ENCODE assay signal across 21 mouse cellular contexts in genomic region chr10:100043748-100044147, GRCm38 (mm10). TPM values are rescaled to one million over a fixed set of nuclear protein-coding genes. Genes with fewer than 3 reads are reported as not detected.
DNase-seq lines count a peak whose midpoint lies in the region; ATAC-seq and TF ChIP-seq lines count a peak whose summit lies in the region.
"Had no signal": no experiment of that assay in that cellular context is flagged by ENCODE, and none has a peak within 500 bp of the region (broad histone marks: within the 10 kb centered on the region; RNA-seq: fewer than 3 reads in every experiment).

No protein-coding gene starts in this region.

- TF ChIP-seq CTCF in intestine, postnatal 0 days (IDR thresholded peaks at IDR 0.05; ENCODE audit: low read depth), result no peak
- no peak for TF ChIP-seq CTCF in stomach, postnatal 0 days (IDR thresholded peaks at IDR 0.05; ENCODE audit: low read depth)

- no peak overlapping the region for H3K4me2 ChIP-seq in intestine, embryonic 14.5 days (ENCODE audit: low read length)
- no peak overlapping the region for H3K4me2 ChIP-seq in intestine, postnatal 0 days (replicated peaks; ENCODE audit: low read depth)
- no peak overlapping the region for H3K4me2 ChIP-seq in intestine, embryonic 16.5 days (ENCODE audit: low read depth, low read length)
- H3K4me2 ChIP-seq in stomach, embryonic 15.5 days, result no peak overlapping the region
- H3K4me2 ChIP-seq in stomach, postnatal 0 days (replicated peaks; ENCODE audit: low read depth), result no peak overlapping the region
- H3K4me2 ChIP-seq: embryonic facial prominence, embryonic 12.5 days; forebrain, embryonic 13.5 days; forebrain, embryonic 15.5 days had no signal

- WGBS in intestine, embryonic 14.5 days, result 87% methylated on average over 5 of the region's 5 CpGs
- 70% methylated on average over 5 of the region's 5 CpGs for WGBS in intestine, postnatal 0 days
- 81% methylated on average over 5 of the region's 5 CpGs for WGBS in intestine, embryonic 16.5 days
- WGBS in stomach, embryonic 15.5 days, result 72% methylated on average over 5 of the region's 5 CpGs
- 58% methylated on average over 5 of the region's 5 CpGs for WGBS in stomach, postnatal 0 days

- H3K27me3 ChIP-seq in intestine, embryonic 14.5 days (replicated peaks; ENCODE audit: control insufficient read depth, insufficient read depth, low read length), result no peaks in the 10 kb centered on the region
- no peaks in the 10 kb centered on the region for H3K27me3 ChIP-seq in intestine, postnatal 0 days (replicated peaks; ENCODE audit: control insufficient read depth, insufficient read depth, low read length)
- no peaks in the 10 kb centered on the region for H3K27me3 ChIP-seq in intestine, embryonic 16.5 days (replicated peaks; ENCODE audit: control insufficient read depth, insufficient read depth, low read length)
- H3K27me3 ChIP-seq in stomach, embryonic 15.5 days (replicated peaks), result no peaks in the 10 kb centered on the region
- no peaks in the 10 kb centered on the region for H3K27me3 ChIP-seq in stomach, postnatal 0 days (ENCODE audit: control insufficient read depth, insufficient read depth, low read length)
- H3K27me3 ChIP-seq: embryonic facial prominence, embryonic 12.5 days; forebrain, embryonic 13.5 days; forebrain, embryonic 15.5 days had no signal

- no peak for ATAC-seq in intestine, embryonic 14.5 days (replicated peaks; ENCODE audit: low FRiP score, low TSS enrichment, low read depth)
- ATAC-seq in intestine, postnatal 0 days, result no peak
- 0 out of 2 replicates have a peak, but pooled peaks have one; percentile 29 for ATAC-seq in intestine, embryonic 16.5 days
- ATAC-seq in stomach, embryonic 15.5 days (ENCODE audit: insufficient read depth, low FRiP score, low read depth), result peak; percentile 70; the same call in 1 of the 2 replicates
- peak; percentile 89 for ATAC-seq in stomach, postnatal 0 days (ENCODE audit: low FRiP score, low TSS enrichment)
- ATAC-seq in inflammation-experienced regulatory T-cells, adult 6 months, result no peak
- ATAC-seq: activated CD4-positive, CD25-positive, alpha-beta regulatory T cell, adult 4 months; forebrain, embryonic 13.5 days; forebrain, embryonic 15.5 days had no signal

- H3K4me3 ChIP-seq in intestine, embryonic 14.5 days (ENCODE audit: low read depth, low read length), result no peak overlapping the region
- no peak overlapping the region for H3K4me3 ChIP-seq in intestine, postnatal 0 days (ENCODE audit: low read depth, low read length)
- no peak overlapping the region for H3K4me3 ChIP-seq in intestine, embryonic 16.5 days (ENCODE audit: low read length)
- H3K4me3 ChIP-seq in stomach, embryonic 15.5 days (replicated peaks), result no peak overlapping the region
- no peak overlapping the region for H3K4me3 ChIP-seq in stomach, postnatal 0 days (ENCODE audit: low read depth, low read length)
- H3K4me3 ChIP-seq: embryonic facial prominence, embryonic 10.5 days; embryonic facial prominence, embryonic 12.5 days; forebrain, embryonic 13.5 days; forebrain, embryonic 15.5 days had no signal

- no peaks in the 10 kb centered on the region for H3K9me3 ChIP-seq in intestine, embryonic 14.5 days (ENCODE audit: control insufficient read depth, low read length)
- H3K9me3 ChIP-seq in intestine, postnatal 0 days (ENCODE audit: control insufficient read depth), result no peaks in the 10 kb centered on the region
- H3K9me3 ChIP-seq in intestine, embryonic 16.5 days (ENCODE audit: control insufficient read depth, low read length), result no peaks in the 10 kb centered on the region
- H3K9me3 ChIP-seq in stomach, embryonic 15.5 days, result no peaks in the 10 kb centered on the region
- H3K9me3 ChIP-seq in stomach, postnatal 0 days (ENCODE audit: control insufficient read depth, low read length), result no peaks in the 10 kb centered on the region
- H3K9me3 ChIP-seq: embryonic facial prominence, embryonic 10.5 days; embryonic facial prominence, embryonic 12.5 days; forebrain, embryonic 13.5 days; forebrain, embryonic 15.5 days had no signal

- DNase-seq in intestine, embryonic 14.5 days (ENCODE audit: low spot score), result peak; percentile 20
- DNase-seq in stomach, postnatal 0 days (ENCODE audit: low spot score), result no peak
- no peak for DNase-seq in T-cell, adult 2 months (ENCODE audit: low spot score)
- no peak for DNase-seq in right cerebral cortex, postnatal 25 days
- DNase-seq: adrenal gland, adult 8-10 months; adrenal gland, postnatal 14 days; adrenal gland, postnatal 36 days; cerebellum, adult 11-12 months; cerebellum, adult 2 months; cerebellum, adult 9-10 months; cerebellum, postnatal 10 days; cerebellum, postnatal 25 days had no signal

- H3K4me1 ChIP-seq in intestine, embryonic 14.5 days (replicated peaks; ENCODE audit: control insufficient read depth, insufficient read depth, low read length), result peaks cover 15% of the 10 kb centered on the region; the same call in 1 of the 2 replicates
- H3K4me1 ChIP-seq in intestine, postnatal 0 days (replicated peaks; ENCODE audit: control insufficient read depth, insufficient read depth, low read length), result 0 out of 2 replicates have a peak, but pooled peaks cover 4% of the 10 kb centered on the region
- H3K4me1 ChIP-seq in intestine, embryonic 16.5 days (ENCODE audit: control insufficient read depth, insufficient read depth, low read length), result peaks cover 14% of the 10 kb centered on the region
- H3K4me1 ChIP-seq in stomach, embryonic 15.5 days, result peaks cover 5% of the 10 kb centered on the region
- H3K4me1 ChIP-seq in stomach, postnatal 0 days (replicated peaks; ENCODE audit: control insufficient read depth, insufficient read depth), result no peaks in the 10 kb centered on the region
- H3K4me1 ChIP-seq: embryonic facial prominence, embryonic 12.5 days; forebrain, embryonic 13.5 days; forebrain, embryonic 15.5 days had no signal

- no peak overlapping the region for H3K9ac ChIP-seq in intestine, embryonic 14.5 days (ENCODE audit: low read length)
- H3K9ac ChIP-seq in intestine, postnatal 0 days (ENCODE audit: low read depth, low read length), result no peak overlapping the region
- no peak overlapping the region for H3K9ac ChIP-seq in intestine, embryonic 16.5 days (ENCODE audit: low read depth, low read length)
- H3K9ac ChIP-seq in stomach, embryonic 15.5 days, result no peak overlapping the region
- H3K9ac ChIP-seq in stomach, postnatal 0 days (ENCODE audit: low read length), result no peak overlapping the region
- H3K9ac ChIP-seq: embryonic facial prominence, embryonic 12.5 days; forebrain, embryonic 13.5 days; forebrain, embryonic 15.5 days had no signal

- TF ChIP-seq EP300 in stomach, postnatal 0 days (optimal IDR thresholded peaks at IDR 0.05), result no peak

- H3K36me3 ChIP-seq in intestine, embryonic 14.5 days (ENCODE audit: control insufficient read depth, insufficient read depth, low read length), result no peaks in the 10 kb centered on the region
- H3K36me3 ChIP-seq in intestine, postnatal 0 days (ENCODE audit: control insufficient read depth, insufficient read depth), result peaks cover 3% of the 10 kb centered on the region
- no peaks in the 10 kb centered on the region for H3K36me3 ChIP-seq in intestine, embryonic 16.5 days (ENCODE audit: control insufficient read depth, insufficient read depth, low read length)
- no peaks in the 10 kb centered on the region for H3K36me3 ChIP-seq in stomach, embryonic 15.5 days
- no peaks in the 10 kb centered on the region for H3K36me3 ChIP-seq in stomach, postnatal 0 days (ENCODE audit: control insufficient read depth, insufficient read depth, low read length)
- H3K36me3 ChIP-seq: embryonic facial prominence, embryonic 10.5 days; embryonic facial prominence, embryonic 12.5 days; forebrain, embryonic 15.5 days had no signal

- H3K27ac ChIP-seq in intestine, embryonic 14.5 days (ENCODE audit: low read depth), result no peak overlapping the region
- no peak overlapping the region for H3K27ac ChIP-seq in intestine, postnatal 0 days (ENCODE audit: low read depth, low read length)
- no peak overlapping the region for H3K27ac ChIP-seq in intestine, embryonic 16.5 days (ENCODE audit: low read length)
- peak overlapping the region; percentile 23; the same call in 1 of the 2 replicates for H3K27ac ChIP-seq in stomach, embryonic 15.5 days
- no peak overlapping the region for H3K27ac ChIP-seq in stomach, postnatal 0 days (replicated peaks)
- H3K27ac ChIP-seq: embryonic facial prominence, embryonic 10.5 days; embryonic facial prominence, embryonic 12.5 days; forebrain, embryonic 13.5 days; forebrain, embryonic 15.5 days had no signal

RNA-seq across cellular contexts. Expression of gene Kitl, which starts 28.3 kb away (rescaled TPM):
- 38.5 and 40.2 TPM in 2 replicates for polyA plus RNA-seq in intestine, embryonic 14.5 days (2014; fragmentation: Nextera tagmentation; extraction: Ambion mirVana)
- 15.8 and 16.3 TPM in 2 replicates for polyA plus RNA-seq in intestine, postnatal 0 days (2015; fragmentation: Nextera tagmentation; extraction: Ambion mirVana)
- polyA plus RNA-seq in intestine, embryonic 16.5 days (2015; fragmentation: Nextera tagmentation; extraction: Ambion mirVana), result 21.3 and 22.5 TPM in 2 replicates
- 32.0 and 40.2 TPM in 2 replicates for polyA plus RNA-seq in stomach, embryonic 15.5 days (2015; fragmentation: Nextera tagmentation; extraction: Ambion mirVana)
- 13.9 and 20.6 TPM in 2 replicates for polyA plus RNA-seq in stomach, postnatal 0 days (2015; fragmentation: Nextera tagmentation; extraction: Ambion mirVana)
- polyA plus RNA-seq in inflammation-experienced regulatory T-cells, adult 6 months (2017; shearing (Covaris generic)), result under 1 TPM in 1 of 3 experiments, not detected in 2; 0.49 TPM

Comparison
In these comparisons a context has a peak if more than half of its experiments do, and no peak if none do; other contexts are left out.
1. ATAC-seq: peak in intestine, embryonic 16.5 days (single experiment), stomach, embryonic 15.5 days (single experiment) and stomach, postnatal 0 days (single experiment); none in intestine, embryonic 14.5 days (single experiment), intestine, postnatal 0 days (single experiment) and inflammation-experienced regulatory T-cells, adult 6 months (single experiment).